Mouse (Mus musculus): Measurements from ENCODE around the gene Usp46. TPM values are rescaled to one million over a fixed set of nuclear protein-coding genes. Genes with fewer than 3 reads are reported as not detected.

The Usp46 gene
- polyA plus RNA-seq, 1 experiment from 2014 or later, result 26.9 TPM

DNA sequence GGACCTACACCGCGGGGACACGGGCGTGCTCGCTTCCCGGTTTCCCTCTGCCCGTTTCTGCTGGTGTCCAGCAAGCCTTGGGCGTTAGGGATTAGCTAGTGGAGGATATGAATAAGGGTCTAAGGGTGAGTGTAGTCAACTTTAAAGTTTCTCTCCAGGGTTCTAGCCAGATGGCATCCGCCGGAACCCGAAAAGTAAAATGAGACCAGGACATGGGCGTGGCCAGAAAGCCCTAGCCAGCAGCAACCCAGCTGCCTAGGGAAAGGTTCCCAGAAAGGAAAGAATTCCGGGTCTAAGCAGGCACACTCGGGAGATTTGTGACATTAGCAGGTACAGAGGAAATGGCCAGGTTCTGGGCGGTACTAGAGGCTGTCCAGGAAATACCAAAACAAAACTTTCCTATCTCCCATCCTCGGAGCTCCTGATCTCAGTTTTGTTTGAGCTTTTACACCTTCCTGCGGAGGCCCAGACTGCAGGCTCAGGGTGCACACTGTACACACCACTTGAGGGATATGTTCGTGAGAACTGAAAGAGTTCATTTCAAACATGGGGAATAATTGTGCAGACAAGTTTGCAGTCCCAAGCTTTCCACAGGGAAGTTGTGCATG is 587 bp upstream of the Usp46 start:
- 2% methylated on average over 18 of the region's 18 CpGs for WGBS
- Histone ChIP-seq H3K4me1 (replicated peaks) (peaks cover 45% of the 10 kb centered on the region), H3K27ac (peak overlapping the region; percentile 95), H3K4me2 (peak overlapping the region; percentile 75), H3K4me3 (peak overlapping the region; percentile 82), H3K27me3 (no peaks in the 10 kb centered on the region), H3K36me3 (no peaks in the 10 kb centered on the region), H3K9ac (peak overlapping the region; percentile 84), H3K9me3 (replicated peaks) (no peaks in the 10 kb centered on the region)
- ATAC-seq (replicated peaks; ENCODE audit: insufficient number of reproducible peaks, insufficient read depth, low FRiP score, low read depth), result peak; percentile 56

DNA sequence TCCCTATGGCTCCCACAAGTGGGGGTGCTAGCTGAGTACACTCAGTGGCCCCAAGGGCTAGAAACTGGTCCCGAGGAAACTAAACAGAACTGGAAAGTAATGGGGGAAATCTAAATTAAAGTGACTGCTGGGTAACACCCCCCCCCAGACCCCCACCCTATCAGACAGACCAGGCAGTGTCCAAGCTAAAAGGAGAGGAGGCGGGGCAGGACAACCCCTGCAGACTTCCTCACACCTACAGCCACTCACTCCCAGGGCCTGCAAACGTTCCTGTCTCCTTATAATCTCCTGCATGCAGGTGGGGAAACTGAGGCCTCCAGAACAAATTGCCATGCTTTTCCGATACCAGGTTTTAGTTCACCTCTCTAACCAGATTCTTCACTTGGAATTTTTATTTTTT is 885 bp downstream of the Usp46 start:
- Histone ChIP-seq H3K27me3 (no peaks in the 10 kb centered on the region), H3K4me3 (peak overlapping the region; percentile 82), H3K4me1 (replicated peaks) (peaks cover 50% of the 10 kb centered on the region), H3K9me3 (replicated peaks) (no peaks in the 10 kb centered on the region), H3K9ac (peak overlapping the region; percentile 84), H3K4me2 (peak overlapping the region; percentile 75), H3K36me3 (no peaks in the 10 kb centered on the region), H3K27ac (peak overlapping the region; percentile 95; the same call in 1 of the 2 replicates)
- no peak for ATAC-seq (replicated peaks; ENCODE audit: insufficient number of reproducible peaks, insufficient read depth, low FRiP score, low read depth)
- 17% methylated on average over 4 of the region's 4 CpGs for WGBS

- no peaks in the 10 kb centered on the region for H3K27me3 ChIP-seq
- peak overlapping the region; percentile 75 for H3K4me2 ChIP-seq
- H3K9me3 ChIP-seq (replicated peaks), result no peaks in the 10 kb centered on the region
- WGBS, result 23% methylated on average over 12 of the region's 12 CpGs
- no peaks in the 10 kb centered on the region for H3K36me3 ChIP-seq
- ATAC-seq (replicated peaks; ENCODE audit: insufficient number of reproducible peaks, insufficient read depth, low FRiP score, low read depth), result no peak
- peak overlapping the region; percentile 95 for H3K27ac ChIP-seq
- peaks cover 53% of the 10 kb centered on the region for H3K4me1 ChIP-seq (replicated peaks)
- peak overlapping the region; percentile 46 for H3K9ac ChIP-seq
- peak overlapping the region; percentile 82 for H3K4me3 ChIP-seq
Observed at GRCm38 (mm10) chr5:74066416-74067115, 1.7 kb downstream of the Usp46 start.

- ATAC-seq (replicated peaks; ENCODE audit: insufficient number of reproducible peaks, insufficient read depth, low FRiP score, low read depth), result no peak
- H3K4me1 ChIP-seq (replicated peaks), result peaks cover 62% of the 10 kb centered on the region
- 46% methylated on average over 11 of the region's 11 CpGs for WGBS
Observed at GRCm38 (mm10) chr5:74065565-74066275, 2.5 kb downstream of the Usp46 start.

DNA sequence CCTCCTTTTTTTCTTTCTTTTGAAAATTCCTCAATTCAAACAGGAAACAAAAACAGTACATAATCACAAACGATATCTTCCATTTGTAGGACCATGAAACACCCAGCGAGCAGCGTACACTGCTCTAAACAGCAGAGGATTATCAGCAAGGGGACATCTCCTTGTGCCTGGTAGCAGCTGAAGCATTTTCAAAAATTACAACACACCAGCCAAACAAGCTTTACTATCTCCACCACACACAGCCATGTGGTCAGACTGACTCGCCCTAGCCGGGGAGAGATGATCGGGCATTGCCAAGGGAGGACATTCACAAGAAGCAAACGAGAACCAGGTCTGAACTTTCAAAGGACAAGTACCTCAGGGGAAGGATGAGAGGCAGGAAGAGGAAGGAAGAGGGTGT is 3.4 kb downstream of the Usp46 start:
- Histone ChIP-seq H3K27ac (no peak overlapping the region), H3K4me1 (replicated peaks) (peaks cover 62% of the 10 kb centered on the region), H3K9me3 (replicated peaks) (no peaks in the 10 kb centered on the region), H3K36me3 (no peaks in the 10 kb centered on the region), H3K27me3 (no peaks in the 10 kb centered on the region), H3K9ac (no peak overlapping the region), H3K4me3 (peak overlapping the region; percentile 6; the same call in 1 of the 2 replicates), H3K4me2 (peak overlapping the region; percentile 75)
- 57% methylated on average over 7 of the region's 7 CpGs for WGBS
- ATAC-seq (replicated peaks; ENCODE audit: insufficient number of reproducible peaks, insufficient read depth, low FRiP score, low read depth), result no peak

More at GRCm38 (mm10) chr5:74065565-74066275, 2.5 kb downstream of the Usp46 start:
- Histone ChIP-seq H3K9me3 (replicated peaks) (no peaks in the 10 kb centered on the region), H3K36me3 (no peaks in the 10 kb centered on the region), H3K4me2 (peak overlapping the region; percentile 75), H3K27ac (0 out of 2 replicates have a peak overlapping the region, but pooled peaks have one; percentile 95), H3K4me3 (peak overlapping the region; percentile 82; the same call in 1 of the 2 replicates), H3K9ac (no peak overlapping the region), H3K27me3 (no peaks in the 10 kb centered on the region)

- Histone ChIP-seq H3K4me3 (no peak overlapping the region), H3K27ac (no peak overlapping the region), H3K9ac (no peak overlapping the region), H3K9me3 (replicated peaks) (no peaks in the 10 kb centered on the region), H3K4me1 (replicated peaks) (peaks cover 51% of the 10 kb centered on the region), H3K27me3 (no peaks in the 10 kb centered on the region), H3K4me2 (no peak overlapping the region), H3K36me3 (no peaks in the 10 kb centered on the region)
- 83% methylated on average over 5 of the region's 5 CpGs for WGBS
- ATAC-seq (replicated peaks; ENCODE audit: insufficient number of reproducible peaks, insufficient read depth, low FRiP score, low read depth), result no peak
Observed at GRCm38 (mm10) chr5:74063226-74063747, 4.9 kb downstream of the Usp46 start.

- no peak overlapping the region for H3K27ac ChIP-seq
- 79% methylated on average over 6 of the region's 7 CpGs for WGBS
- H3K4me2 ChIP-seq, result no peak overlapping the region
- no peaks in the 10 kb centered on the region for H3K9me3 ChIP-seq (replicated peaks)
- no peak overlapping the region for H3K9ac ChIP-seq
- no peaks in the 10 kb centered on the region for H3K27me3 ChIP-seq
- ATAC-seq (replicated peaks; ENCODE audit: insufficient number of reproducible peaks, insufficient read depth, low FRiP score, low read depth), result no peak
- no peaks in the 10 kb centered on the region for H3K36me3 ChIP-seq
- peaks cover 48% of the 10 kb centered on the region for H3K4me1 ChIP-seq (replicated peaks)
- no peak overlapping the region for H3K4me3 ChIP-seq
Observed at GRCm38 (mm10) chr5:74062266-74062665, 6.0 kb downstream of the Usp46 start.

DNA sequence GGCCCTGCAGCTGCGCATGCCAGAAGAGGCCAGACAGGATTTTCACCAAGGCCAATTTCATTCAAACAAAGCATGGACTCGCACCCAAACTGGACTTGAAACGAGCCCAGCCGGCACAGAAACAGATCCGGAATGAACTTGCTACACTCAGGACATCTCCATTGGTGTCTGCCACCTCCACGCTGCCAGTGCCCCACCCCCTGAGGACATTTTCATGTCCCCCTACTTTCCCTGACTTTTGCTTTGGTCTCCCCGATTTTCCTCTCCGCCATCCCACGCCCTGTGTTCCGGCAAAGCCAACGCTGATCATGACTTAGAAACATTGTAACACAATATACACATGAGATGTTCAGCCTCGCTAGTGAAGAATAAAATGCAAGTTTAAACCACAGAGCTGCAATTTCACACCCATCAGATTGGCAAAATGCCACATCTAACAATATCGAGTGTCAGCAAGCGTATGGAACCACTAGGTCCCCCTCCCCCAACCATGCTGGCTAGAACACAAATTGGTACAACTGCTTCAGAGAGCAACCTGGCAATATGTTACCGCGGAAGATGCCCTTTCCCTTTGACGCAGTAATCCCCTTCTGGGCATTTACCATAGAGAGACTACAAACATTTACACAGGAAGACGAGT is 6.7 kb downstream of the Usp46 start:
- no peak for ATAC-seq (replicated peaks; ENCODE audit: insufficient number of reproducible peaks, insufficient read depth, low FRiP score, low read depth)
- Histone ChIP-seq H3K27me3 (no peaks in the 10 kb centered on the region), H3K36me3 (no peaks in the 10 kb centered on the region), H3K4me2 (peak overlapping the region; percentile 34; the same call in 1 of the 2 replicates), H3K27ac (peak overlapping the region; percentile 67), H3K4me1 (replicated peaks) (peaks cover 45% of the 10 kb centered on the region), H3K4me3 (no peak overlapping the region), H3K9ac (no peak overlapping the region), H3K9me3 (replicated peaks) (no peaks in the 10 kb centered on the region)
- WGBS, result 73% methylated on average over 18 of the region's 18 CpGs

GRCm38 (mm10) chr5:74052171-74052909 is 15.9 kb downstream of the Usp46 start:
- Histone ChIP-seq H3K4me2 (peak overlapping the region; percentile 10), H3K4me1 (replicated peaks) (peaks cover 50% of the 10 kb centered on the region), H3K9ac (no peak overlapping the region), H3K27me3 (no peaks in the 10 kb centered on the region), H3K27ac (peak overlapping the region; percentile 70), H3K4me3 (no peak overlapping the region), H3K9me3 (replicated peaks) (no peaks in the 10 kb centered on the region), H3K36me3 (no peaks in the 10 kb centered on the region)
- 0 out of 2 replicates have a peak, but pooled peaks have one; percentile 18 for ATAC-seq (replicated peaks; ENCODE audit: insufficient number of reproducible peaks, insufficient read depth, low FRiP score, low read depth)
- 77% methylated on average over 15 of the region's 15 CpGs for WGBS

DNA sequence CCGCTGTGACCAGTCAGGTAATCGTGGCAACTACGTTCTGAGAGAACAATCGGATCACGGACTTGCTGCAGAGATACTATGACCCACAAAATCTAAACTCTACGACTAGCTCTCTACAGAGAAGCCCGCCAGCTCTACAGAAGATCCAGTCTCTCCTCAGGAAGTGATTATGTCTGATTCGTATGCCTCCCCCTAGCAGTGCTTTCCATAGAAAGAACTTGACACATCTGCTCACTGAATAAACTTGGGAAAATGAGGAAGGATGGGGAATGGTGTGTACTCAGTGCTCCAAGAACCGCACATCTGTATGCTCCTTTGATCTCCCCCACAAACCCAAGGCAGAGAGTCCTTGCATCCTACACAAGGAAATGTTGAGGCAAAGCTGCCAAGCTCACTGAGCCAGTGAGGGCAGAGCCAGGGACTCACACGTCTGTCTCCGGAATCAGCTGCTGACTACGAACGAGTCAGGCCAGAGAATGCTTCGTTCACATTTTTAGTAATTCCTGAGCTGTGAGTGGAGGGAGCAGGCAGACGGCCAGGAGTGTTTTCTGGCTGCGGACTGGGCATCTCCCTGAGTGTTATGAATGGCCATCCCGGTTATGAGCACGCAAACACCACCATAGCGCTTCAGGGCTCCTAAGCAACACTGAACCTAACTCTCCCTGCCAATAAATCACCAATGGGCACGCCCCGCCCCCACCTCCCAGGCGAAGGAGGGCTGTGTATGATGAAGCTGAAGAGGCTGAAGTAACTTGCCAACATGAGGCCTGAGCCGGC is 16.6 kb downstream of the Usp46 start:
- Histone ChIP-seq H3K4me2 (peak overlapping the region; percentile 10), H3K27me3 (no peaks in the 10 kb centered on the region), H3K4me1 (replicated peaks) (peaks cover 46% of the 10 kb centered on the region), H3K36me3 (no peaks in the 10 kb centered on the region), H3K27ac (peak overlapping the region; percentile 70), H3K4me3 (no peak overlapping the region), H3K9ac (no peak overlapping the region), H3K9me3 (replicated peaks) (no peaks in the 10 kb centered on the region)
- ATAC-seq (replicated peaks; ENCODE audit: insufficient number of reproducible peaks, insufficient read depth, low FRiP score, low read depth), result peak; percentile 47
- WGBS, result 59% methylated on average over 23 of the region's 23 CpGs

Measured in heart, embryonic 15.5 days (tissue).